Mouse (Mus musculus): Measurements from ENCODE around the gene Grap. TPM values are rescaled to one million over a fixed set of nuclear protein-coding genes. Genes with fewer than 3 reads are reported as not detected.

Gene Grap
- polyA plus RNA-seq, 1 experiment from 2014 or later = 4.9 TPM

DNA sequence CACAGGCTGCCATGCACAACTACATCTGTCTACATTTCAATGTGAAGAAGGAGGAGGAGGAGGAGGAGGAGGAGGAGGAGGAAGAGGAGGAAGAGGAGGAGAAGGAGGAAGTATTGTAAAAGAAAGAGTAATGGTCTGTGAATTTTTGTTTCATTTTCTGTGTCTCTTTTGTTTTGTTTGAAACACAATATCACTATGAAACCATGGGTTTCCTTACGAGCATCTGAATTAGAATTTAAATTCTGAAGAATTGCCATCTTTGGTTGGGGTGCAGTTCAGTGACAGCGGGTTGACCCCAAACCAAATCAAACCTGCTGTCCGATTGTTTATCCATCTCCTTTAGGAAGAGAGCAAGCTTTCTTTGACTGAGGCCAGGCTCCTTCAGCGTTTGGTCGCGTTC, 33.7 kb upstream of the Grap start:
- no peak overlapping the region for H3K9ac ChIP-seq (ENCODE audit: low read length)
- H3K9me3 ChIP-seq (ENCODE audit: control insufficient read depth, low read length) = no peaks in the 10 kb centered on the region
- no peak for DNase-seq (ENCODE audit: low spot score)
- 7% methylated on average over 6 of the region's 6 CpGs for WGBS
- no peaks in the 10 kb centered on the region for H3K27me3 ChIP-seq (ENCODE audit: control insufficient read depth, insufficient read depth, low read length)
- ATAC-seq (ENCODE audit: low FRiP score, low TSS enrichment) = no peak
- H3K4me1 ChIP-seq (replicated peaks; ENCODE audit: control insufficient read depth, insufficient read depth) = no peaks in the 10 kb centered on the region
- no peaks in the 10 kb centered on the region for H3K36me3 ChIP-seq (ENCODE audit: control insufficient read depth, insufficient read depth, low read length)
- H3K4me3 ChIP-seq (ENCODE audit: low read depth, low read length) = peak overlapping the region; percentile 32
- no peak overlapping the region for H3K27ac ChIP-seq (replicated peaks)
- TF ChIP-seq EP300 (optimal IDR thresholded peaks at IDR 0.05) (no peak), CTCF (IDR thresholded peaks at IDR 0.05; ENCODE audit: low read depth) (no peak)
- peak overlapping the region; percentile 63 for H3K4me2 ChIP-seq (replicated peaks; ENCODE audit: low read depth)

DNA sequence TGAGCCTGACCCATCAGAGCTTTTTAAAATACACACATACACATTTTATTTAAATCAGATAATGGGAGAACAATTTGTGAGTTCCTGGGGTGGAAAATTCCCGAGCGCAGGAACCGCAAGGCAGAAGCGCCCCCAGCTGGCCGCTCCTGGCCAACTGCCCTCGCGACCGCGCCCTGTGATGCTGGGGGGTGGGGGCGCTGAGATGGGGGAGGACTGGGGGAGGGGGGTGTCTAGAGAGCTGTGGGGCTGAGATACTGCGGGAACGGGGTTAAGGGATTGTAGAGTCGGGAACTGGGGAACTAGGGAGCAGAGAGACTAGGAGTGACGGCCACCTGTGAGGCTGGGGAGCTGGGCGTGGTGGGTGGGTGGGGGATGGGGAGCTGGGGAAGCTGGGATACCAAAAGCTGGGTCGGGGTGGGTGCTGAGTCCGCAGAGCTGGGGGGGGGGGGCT, 33.2 kb upstream of the Grap start:
- H3K4me3 ChIP-seq (ENCODE audit: low read depth, low read length) = peak overlapping the region; percentile 32
- H3K27me3 ChIP-seq (ENCODE audit: control insufficient read depth, insufficient read depth, low read length) = no peaks in the 10 kb centered on the region
- H3K4me2 ChIP-seq (replicated peaks; ENCODE audit: low read depth) = peak overlapping the region; percentile 63
- TF ChIP-seq CTCF (IDR thresholded peaks at IDR 0.05; ENCODE audit: low read depth) = peak; percentile 70
- TF ChIP-seq EP300 (optimal IDR thresholded peaks at IDR 0.05) = no peak
- H3K27ac ChIP-seq (replicated peaks) = peak overlapping the region; percentile 78
- DNase-seq (ENCODE audit: low spot score) = peak; percentile 69
- H3K36me3 ChIP-seq (ENCODE audit: control insufficient read depth, insufficient read depth, low read length) = no peaks in the 10 kb centered on the region
- no peaks in the 10 kb centered on the region for H3K9me3 ChIP-seq (ENCODE audit: control insufficient read depth, low read length)
- H3K9ac ChIP-seq (ENCODE audit: low read length) = peak overlapping the region; percentile 59
- peak; percentile 62; the same call in 1 of the 2 replicates for ATAC-seq (ENCODE audit: low FRiP score, low TSS enrichment)
- WGBS = 1% methylated on average over 12 of the region's 17 CpGs
- no peaks in the 10 kb centered on the region for H3K4me1 ChIP-seq (replicated peaks; ENCODE audit: control insufficient read depth, insufficient read depth)

DNA sequence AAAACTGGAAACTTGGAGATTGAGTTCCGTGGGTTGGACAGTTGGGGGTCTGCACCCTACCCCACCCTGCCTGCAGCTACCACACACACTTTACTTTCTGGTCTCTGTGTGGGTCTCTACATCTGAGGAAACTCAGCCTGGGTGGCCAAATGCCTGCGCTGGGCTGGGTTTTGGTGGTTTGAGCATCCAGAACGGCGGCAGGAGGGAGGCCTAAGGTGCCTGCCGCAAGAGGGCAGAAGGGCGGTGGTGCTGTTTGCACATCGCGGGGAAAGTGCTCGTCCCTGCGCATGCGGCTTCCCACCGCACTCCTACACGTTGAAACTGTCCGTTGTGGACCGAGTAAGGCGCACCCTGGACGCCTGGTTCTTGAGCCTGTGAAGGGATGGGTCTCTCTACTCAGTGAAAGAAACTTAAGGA, 32.8 kb upstream of the Grap start:
- ATAC-seq (ENCODE audit: low FRiP score, low TSS enrichment) (peak; percentile 77), DNase-seq (ENCODE audit: low spot score) (peak; percentile 89)
- H3K27me3 ChIP-seq (ENCODE audit: control insufficient read depth, insufficient read depth, low read length) = no peaks in the 10 kb centered on the region
- peak overlapping the region; percentile 59 for H3K9ac ChIP-seq (ENCODE audit: low read length)
- no peaks in the 10 kb centered on the region for H3K9me3 ChIP-seq (ENCODE audit: control insufficient read depth, low read length)
- no peaks in the 10 kb centered on the region for H3K36me3 ChIP-seq (ENCODE audit: control insufficient read depth, insufficient read depth, low read length)
- peak overlapping the region; percentile 78 for H3K27ac ChIP-seq (replicated peaks)
- no peaks in the 10 kb centered on the region for H3K4me1 ChIP-seq (replicated peaks; ENCODE audit: control insufficient read depth, insufficient read depth)
- H3K4me3 ChIP-seq (ENCODE audit: low read depth, low read length) = peak overlapping the region; percentile 32
- peak overlapping the region; percentile 63 for H3K4me2 ChIP-seq (replicated peaks; ENCODE audit: low read depth)
- under 1% methylated on average over 17 of the region's 17 CpGs for WGBS
- no peak for TF ChIP-seq EP300 (optimal IDR thresholded peaks at IDR 0.05)
- TF ChIP-seq CTCF (IDR thresholded peaks at IDR 0.05; ENCODE audit: low read depth) = peak; percentile 97

DNA sequence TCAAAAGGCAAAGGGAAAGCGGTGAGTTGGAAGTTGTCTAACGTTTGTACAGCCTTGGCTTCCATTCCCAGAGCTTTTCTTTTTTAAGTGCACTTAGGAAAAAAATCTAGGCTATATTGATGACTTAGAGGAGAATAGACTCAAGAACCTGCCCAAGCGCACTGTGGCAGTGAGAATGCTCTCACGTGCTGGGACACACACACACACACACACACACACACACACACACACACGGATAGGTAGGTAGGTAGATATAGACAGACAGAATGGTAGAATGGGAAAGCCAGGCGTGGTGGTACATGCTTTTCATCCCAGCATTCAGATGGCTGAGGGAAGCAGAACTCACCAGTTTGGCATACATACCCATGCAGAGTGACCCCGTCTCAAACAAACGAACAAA, 32.3 kb upstream of the Grap start:
- peak overlapping the region; percentile 59 for H3K9ac ChIP-seq (ENCODE audit: low read length)
- TF ChIP-seq CTCF (IDR thresholded peaks at IDR 0.05; ENCODE audit: low read depth) (no peak), EP300 (optimal IDR thresholded peaks at IDR 0.05) (no peak)
- ATAC-seq (ENCODE audit: low FRiP score, low TSS enrichment) = no peak

DNA sequence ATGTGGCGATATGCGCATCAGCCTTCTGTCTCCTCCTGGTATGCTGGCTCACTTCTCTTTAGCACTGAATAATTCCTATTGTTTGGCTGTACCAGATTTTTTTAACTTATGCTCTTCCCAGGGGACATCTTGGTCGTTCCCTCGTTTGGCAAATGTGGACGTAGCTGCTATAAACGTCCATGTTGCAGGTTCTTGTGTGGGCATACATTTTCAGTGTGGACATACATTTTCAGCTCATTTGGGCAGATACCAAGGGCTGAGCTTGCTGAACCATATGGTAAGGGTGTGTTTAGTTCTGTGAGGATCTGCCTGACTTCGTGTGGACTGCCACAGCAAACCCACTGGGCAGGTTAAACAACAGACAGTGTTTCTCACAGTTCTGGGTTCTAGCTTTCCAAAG, 27.9 kb upstream of the Grap start:
- no peak for DNase-seq (ENCODE audit: low spot score)
- Histone ChIP-seq H3K27me3 (ENCODE audit: control insufficient read depth, insufficient read depth, low read length) (no peaks in the 10 kb centered on the region), H3K9me3 (ENCODE audit: control insufficient read depth, low read length) (0 out of 2 replicates have a peak, but pooled peaks cover 2% of the 10 kb centered on the region), H3K36me3 (ENCODE audit: control insufficient read depth, insufficient read depth, low read length) (no peaks in the 10 kb centered on the region), H3K4me2 (replicated peaks; ENCODE audit: low read depth) (no peak overlapping the region), H3K9ac (ENCODE audit: low read length) (no peak overlapping the region), H3K4me3 (ENCODE audit: low read depth, low read length) (no peak overlapping the region), H3K4me1 (replicated peaks; ENCODE audit: control insufficient read depth, insufficient read depth) (no peaks in the 10 kb centered on the region), H3K27ac (replicated peaks) (no peak overlapping the region)
- TF ChIP-seq EP300 (optimal IDR thresholded peaks at IDR 0.05) = no peak
- no peak for TF ChIP-seq CTCF (IDR thresholded peaks at IDR 0.05; ENCODE audit: low read depth)
- 73% methylated on average over 7 of the region's 7 CpGs for WGBS
- ATAC-seq (ENCODE audit: low FRiP score, low TSS enrichment) = no peak

More for the DNA sequence above, 32.3 kb upstream of the Grap start:
- no peak for DNase-seq (ENCODE audit: low spot score)
- WGBS = 52% methylated on average over 8 of the region's 8 CpGs
- Histone ChIP-seq H3K27me3 (ENCODE audit: control insufficient read depth, insufficient read depth, low read length) (no peaks in the 10 kb centered on the region), H3K4me3 (ENCODE audit: low read depth, low read length) (peak overlapping the region; percentile 32; the same call in 1 of the 2 replicates), H3K4me2 (replicated peaks; ENCODE audit: low read depth) (peak overlapping the region; percentile 63), H3K36me3 (ENCODE audit: control insufficient read depth, insufficient read depth, low read length) (no peaks in the 10 kb centered on the region), H3K4me1 (replicated peaks; ENCODE audit: control insufficient read depth, insufficient read depth) (no peaks in the 10 kb centered on the region), H3K27ac (replicated peaks) (no peak overlapping the region), H3K9me3 (ENCODE audit: control insufficient read depth, low read length) (no peaks in the 10 kb centered on the region)

DNA sequence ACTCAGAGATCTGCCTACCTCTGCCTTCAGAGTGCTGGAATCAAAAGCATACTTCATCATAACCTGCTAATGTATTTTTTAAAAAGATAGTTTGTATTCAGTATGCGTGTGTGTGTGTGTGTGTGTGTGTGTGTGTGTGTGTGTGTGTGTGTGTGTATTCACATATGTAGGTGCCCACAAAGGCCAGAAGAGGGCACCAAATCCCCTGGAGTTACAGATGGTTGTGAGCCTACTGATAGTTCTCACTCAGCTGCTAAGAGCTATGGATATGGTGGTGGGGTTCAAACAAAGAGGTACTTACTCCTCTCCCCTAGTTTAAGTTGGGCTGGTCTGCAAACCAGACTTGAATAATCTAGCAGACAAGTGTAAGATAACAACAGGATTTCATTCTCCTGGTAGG, 26.6 kb upstream of the Grap start:
- no peaks in the 10 kb centered on the region for H3K4me1 ChIP-seq (replicated peaks; ENCODE audit: control insufficient read depth, insufficient read depth)
- WGBS = 89% methylated on average over 1 of the region's 1 CpGs
- no peak for ATAC-seq (ENCODE audit: low FRiP score, low TSS enrichment)
- 0 out of 2 replicates have a peak, but pooled peaks cover 2% of the 10 kb centered on the region for H3K9me3 ChIP-seq (ENCODE audit: control insufficient read depth, low read length)
- DNase-seq (ENCODE audit: low spot score) = no peak
- H3K9ac ChIP-seq (ENCODE audit: low read length) = no peak overlapping the region
- TF ChIP-seq EP300 (optimal IDR thresholded peaks at IDR 0.05) = no peak
- TF ChIP-seq CTCF (IDR thresholded peaks at IDR 0.05; ENCODE audit: low read depth) = no peak
- no peak overlapping the region for H3K27ac ChIP-seq (replicated peaks)
- no peak overlapping the region for H3K4me3 ChIP-seq (ENCODE audit: low read depth, low read length)
- no peaks in the 10 kb centered on the region for H3K27me3 ChIP-seq (ENCODE audit: control insufficient read depth, insufficient read depth, low read length)
- H3K36me3 ChIP-seq (ENCODE audit: control insufficient read depth, insufficient read depth, low read length) = no peaks in the 10 kb centered on the region
- H3K4me2 ChIP-seq (replicated peaks; ENCODE audit: low read depth) = no peak overlapping the region
